Mouse (Mus musculus): ENCODE results near the gene Hmbs. TPM values are rescaled to one million over a fixed set of nuclear protein-coding genes. Genes with fewer than 3 reads are reported as not detected.

The Hmbs gene
- polyA plus RNA-seq, 1 experiment from 2014 or later, result 126 TPM

Small RNA genes lying within 50 kb of the gene (microRNA-seq; reads per million reads assigned to microRNA genes)
- not detected for gene Gm44335

Other genes with a start within 250 kb of the Hmbs start
- gene Mfrp, start 242.5 kb downstream of the Hmbs start, polyA plus RNA-seq (2016; fragmentation: Nextera tagmentation; extraction: Ambion mirVana), result 0.13 and 0.20 TPM in 2 replicates
- gene C1qtnf5, start 237.0 kb downstream of the Hmbs start, polyA plus RNA-seq (2016; fragmentation: Nextera tagmentation; extraction: Ambion mirVana), result 0.78 and 1.3 TPM in 2 replicates
- 0.19 and 0.33 TPM in 2 replicates for gene Gm49380, start 230.7 kb downstream of the Hmbs start, polyA plus RNA-seq (2016; fragmentation: Nextera tagmentation; extraction: Ambion mirVana)
- 86.7 and 88.8 TPM in 2 replicates for gene Rnf26, start 230.7 kb downstream of the Hmbs start, polyA plus RNA-seq (2016; fragmentation: Nextera tagmentation; extraction: Ambion mirVana)
- gene Mcam, start 209.8 kb downstream of the Hmbs start, polyA plus RNA-seq (2016; fragmentation: Nextera tagmentation; extraction: Ambion mirVana), result 22.3 and 24.2 TPM in 2 replicates
- gene Cbl, start 110.2 kb downstream of the Hmbs start, polyA plus RNA-seq (2016; fragmentation: Nextera tagmentation; extraction: Ambion mirVana), result 19.6 and 20.3 TPM in 2 replicates
- not detected in 2 replicates for gene Ccdc153, start 103.6 kb downstream of the Hmbs start, polyA plus RNA-seq (2016; fragmentation: Nextera tagmentation; extraction: Ambion mirVana)
- gene Pdzd3, start 92.8 kb downstream of the Hmbs start, polyA plus RNA-seq (2016; fragmentation: Nextera tagmentation; extraction: Ambion mirVana), result 0.12 TPM in 1 of 2 replicates, not detected in the other
- gene Nlrx1, start 75.6 kb downstream of the Hmbs start, polyA plus RNA-seq (2016; fragmentation: Nextera tagmentation; extraction: Ambion mirVana), result 6.2 and 7.1 TPM in 2 replicates
- gene Abcg4, start 55.6 kb downstream of the Hmbs start, polyA plus RNA-seq (2016; fragmentation: Nextera tagmentation; extraction: Ambion mirVana), result 5.9 and 6.4 TPM in 2 replicates
- gene Hinfp, start 38.6 kb downstream of the Hmbs start, polyA plus RNA-seq (2016; fragmentation: Nextera tagmentation; extraction: Ambion mirVana), result 26.5 and 28.5 TPM in 2 replicates
- 8.5 and 9.4 TPM in 2 replicates for gene C2cd2l, start 23.9 kb downstream of the Hmbs start, polyA plus RNA-seq (2016; fragmentation: Nextera tagmentation; extraction: Ambion mirVana)
- gene Dpagt1, start 18.2 kb downstream of the Hmbs start, polyA plus RNA-seq (2016; fragmentation: Nextera tagmentation; extraction: Ambion mirVana), result 37.2 and 39.1 TPM in 2 replicates
- gene H2afx, start 9.5 kb downstream of the Hmbs start, polyA plus RNA-seq (2016; fragmentation: Nextera tagmentation; extraction: Ambion mirVana), result 399 and 416 TPM in 2 replicates
- gene Vps11, start 17.4 kb upstream of the Hmbs start, polyA plus RNA-seq (2016; fragmentation: Nextera tagmentation; extraction: Ambion mirVana), result 28.3 and 32.4 TPM in 2 replicates
- gene Hyou1, start 35.3 kb upstream of the Hmbs start, polyA plus RNA-seq (2016; fragmentation: Nextera tagmentation; extraction: Ambion mirVana), result 34.6 and 35.6 TPM in 2 replicates
- 11.2 and 11.8 TPM in 2 replicates for gene Slc37a4, start 52.6 kb upstream of the Hmbs start, polyA plus RNA-seq (2016; fragmentation: Nextera tagmentation; extraction: Ambion mirVana)
- 1,820 and 1,932 TPM in 2 replicates for gene Rps25, start 62.9 kb upstream of the Hmbs start, polyA plus RNA-seq (2016; fragmentation: Nextera tagmentation; extraction: Ambion mirVana)
- 173 and 176 TPM in 2 replicates for gene Trappc4, start 63.4 kb upstream of the Hmbs start, polyA plus RNA-seq (2016; fragmentation: Nextera tagmentation; extraction: Ambion mirVana)
- 30.9 and 33.6 TPM in 2 replicates for gene Ccdc84, start 74.3 kb upstream of the Hmbs start, polyA plus RNA-seq (2016; fragmentation: Nextera tagmentation; extraction: Ambion mirVana)
- not detected in 2 replicates for gene Foxr1, start 96.9 kb upstream of the Hmbs start, polyA plus RNA-seq (2016; fragmentation: Nextera tagmentation; extraction: Ambion mirVana)
- 1.7 and 2.2 TPM in 2 replicates for gene Upk2, start 110.7 kb upstream of the Hmbs start, polyA plus RNA-seq (2016; fragmentation: Nextera tagmentation; extraction: Ambion mirVana)
- gene Bcl9l, start 138.6 kb upstream of the Hmbs start, polyA plus RNA-seq (2016; fragmentation: Nextera tagmentation; extraction: Ambion mirVana), result 17.7 and 18.5 TPM in 2 replicates
- gene Cxcr5, start 217.6 kb upstream of the Hmbs start, polyA plus RNA-seq (2016; fragmentation: Nextera tagmentation; extraction: Ambion mirVana), result 0.08 TPM in 1 of 2 replicates, not detected in the other